Mouse (Mus musculus): ENCODE measurements around the gene Dagla.

DNA sequence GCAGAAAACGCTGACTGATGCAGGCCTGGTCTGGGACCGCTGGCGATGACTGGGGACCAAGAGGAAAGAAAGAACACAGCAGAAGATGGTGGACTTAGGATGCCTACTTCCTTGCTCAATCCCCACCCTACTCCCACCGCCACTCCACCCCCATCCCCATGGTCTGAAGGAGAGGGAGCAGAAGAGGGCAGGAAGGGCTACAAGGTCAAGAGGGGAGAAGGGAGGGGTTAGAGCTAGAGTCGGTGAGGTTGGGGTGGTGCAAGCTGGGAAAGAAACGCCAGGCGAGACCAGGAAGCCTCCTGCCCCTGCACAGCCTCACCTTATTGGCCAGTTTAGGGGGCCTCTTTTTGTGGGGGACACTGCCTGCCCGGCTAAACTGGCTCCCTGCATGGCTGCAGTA, 88.6 kb downstream of the Dagla start:
- no peak for TF ChIP-seq CTCF (IDR thresholded peaks at IDR 0.05; ENCODE audit: insufficient read depth, low read depth, low read length)
- TF ChIP-seq POLR2A (IDR thresholded peaks at IDR 0.05; ENCODE audit: insufficient read depth, low read depth, low read length) = no peak

Measured in olfactory bulb, adult 2 months (tissue).